Mouse (Mus musculus): Measurements from ENCODE around the gene Gm28048.

The Gm28048 gene

GRCm38 (mm10) chr11:22981984-22982757 is at the start of gene Gm28048, which contains the start of gene Commd1:
Gene Gm28048 (minus strand): TSS chr11:22982090.
Gene Commd1 (minus strand): TSS chr11:22982382.
- peak; percentile 99 for DNase-seq

GRCm38 (mm10) chr11:23029399-23029798 is 47.5 kb upstream of the Gm28048 start:
- DNase-seq, result no peak

- no peak for DNase-seq
Observed at GRCm38 (mm10) chr11:23028957-23029356, 47.1 kb upstream of the Gm28048 start.

- no peak for DNase-seq
Observed at GRCm38 (mm10) chr11:23024169-23024568, 42.3 kb upstream of the Gm28048 start.

- DNase-seq, result no peak
Observed at GRCm38 (mm10) chr11:23023155-23023554, 41.3 kb upstream of the Gm28048 start.

- no peak for DNase-seq
Observed at GRCm38 (mm10) chr11:23020841-23021240, 39.0 kb upstream of the Gm28048 start.

- DNase-seq, result no peak
Observed at GRCm38 (mm10) chr11:23020116-23020770, 38.4 kb upstream of the Gm28048 start.

GRCm38 (mm10) chr11:23017943-23018342 is 36.1 kb upstream of the Gm28048 start:
- no peak for DNase-seq

GRCm38 (mm10) chr11:23014996-23015395 is 33.1 kb upstream of the Gm28048 start:
- DNase-seq, result no peak

- peak; percentile 32 for DNase-seq
Observed at GRCm38 (mm10) chr11:23013580-23014294, 31.8 kb upstream of the Gm28048 start.

GRCm38 (mm10) chr11:23013096-23013495 is 31.2 kb upstream of the Gm28048 start:
- no peak for DNase-seq

GRCm38 (mm10) chr11:23008824-23009200 is 26.9 kb upstream of the Gm28048 start:
- DNase-seq, result no peak

GRCm38 (mm10) chr11:23008181-23008823 is 26.4 kb upstream of the Gm28048 start:
- peak; percentile 74 for DNase-seq

GRCm38 (mm10) chr11:23007481-23008180 is 25.7 kb upstream of the Gm28048 start, which contains the start of gene Fam161a:
Gene Fam161a (plus strand): TSS chr11:23007531.
- peak; percentile 27 for DNase-seq

GRCm38 (mm10) chr11:23007166-23007480 is 25.2 kb upstream of the Gm28048 start:
- DNase-seq, result no peak

GRCm38 (mm10) chr11:23005276-23005675 is 23.4 kb upstream of the Gm28048 start:
- DNase-seq, result no peak

- no peak for DNase-seq
Observed at GRCm38 (mm10) chr11:22998308-22998707, 16.4 kb upstream of the Gm28048 start.

- no peak for DNase-seq
Observed at GRCm38 (mm10) chr11:22995461-22995860, 13.6 kb upstream of the Gm28048 start.

- DNase-seq, result no peak
Observed at GRCm38 (mm10) chr11:22994271-22994670, 12.4 kb upstream of the Gm28048 start.

GRCm38 (mm10) chr11:22991218-22991835 is 9.4 kb upstream of the Gm28048 start:
- DNase-seq, result no peak

- peak; percentile 91 for DNase-seq
Observed at GRCm38 (mm10) chr11:22990393-22991126, 8.7 kb upstream of the Gm28048 start, which contains the start of gene Cct4. Gene Cct4 (plus strand): TSS chr11:22990519.
